Mouse (Mus musculus) heart, adult 2 months (tissue): ENCODE results near the gene Aida. TPM values are rescaled to one million over a fixed set of nuclear protein-coding genes. Genes with fewer than 3 reads are reported as not detected.
A peak's percentile ranks its signal among the peaks of the same experiment; 100 is the strongest.

Source experiments
- DNase-seq, 2 experiments: peaks; one replicate each; pipeline ENCODE4 v3.0.0; 2021
- H3K27ac ChIP-seq: fragments of 200-600 bp; 2 replicates; pipeline ENCODE4 v1.8.1; 2022
- H3K27me3 ChIP-seq: fragments of 200-500 bp; 2 replicates; pipeline ENCODE4 v1.6.1; 2012; ENCODE audit warnings: mild to moderate bottlenecking, low read length, inconsistent platforms, mixed read lengths; ENCODE audit not compliant: control insufficient read depth, insufficient read depth
- H3K36me3 ChIP-seq: fragments of 200-500 bp; 2 replicates; pipeline ENCODE4 v1.6.1; 2012; ENCODE audit warnings: low read length, inconsistent platforms; ENCODE audit not compliant: control insufficient read depth, insufficient read depth
- H3K4me1 ChIP-seq: fragments of 200-500 bp; 2 replicates; pipeline ENCODE4 v1.6.1; 2011; ENCODE audit warnings: low read length; ENCODE audit not compliant: control insufficient read depth, insufficient read depth
- H3K4me3 ChIP-seq: fragments of 200-600 bp; 2 replicates; pipeline ENCODE4 v1.8.1; 2022
- H3K79me2 ChIP-seq: fragments of 200-500 bp; replicated peaks from 2 replicates; pipeline ENCODE4 v1.6.1; 2012; ENCODE audit warnings: mild to moderate bottlenecking, inconsistent platforms, low read length, moderate library complexity, mixed read lengths; ENCODE audit not compliant: control insufficient read depth, insufficient read depth
- H3K9ac ChIP-seq: fragments of 200-500 bp; 2 replicates; pipeline ENCODE4 v1.6.1; 2012; ENCODE audit warnings: low read depth, mild to moderate bottlenecking, control low read depth, inconsistent platforms, low read length, mixed read lengths
- CTCF ChIP-seq: fragments of 200-600 bp; IDR thresholded peaks from 2 replicates; pipeline ENCODE4 v1.8.1; 2022; ENCODE audit warnings: antibody characterized with exemption, mild to moderate bottlenecking, moderate library complexity
- EP300 ChIP-seq: fragments of 200-500 bp; IDR thresholded peaks from 2 replicates; pipeline ENCODE4 v1.6.1; 2011; ENCODE audit warnings: low read depth, low read length, control low read depth; ENCODE audit not compliant: insufficient read depth
- POLR2A ChIP-seq: fragments of 200-500 bp; IDR thresholded peaks from 2 replicates; pipeline ENCODE4 v1.6.1; 2011; ENCODE audit warnings: mild to moderate bottlenecking, low read depth, low read length, control low read depth; ENCODE audit not compliant: insufficient read depth
- WGBS: fragments of 180-500 bp; shearing (Covaris S2); methylation state at CpG from one replicate; pipeline ENCODE4 v1.1.7; 2018; 5-methylcytosine and 5-hydroxymethylcytosine counted together
- intact Hi-C: fragments of 180-260 bp; cut with DNase I; formaldehyde crosslinking; loops from one replicate; pipeline ENCODE4 v1.15.1; 2025
- long read RNA-seq: library from polyadenylated mRNA; stranded (forward); transcript quantifications from one replicate; pipeline ENCODE4 v2.0.0, GENCODE M21; 2021
- polyA plus RNA-seq: library from polyadenylated mRNA; depleted of rRNA; stranded (reverse); fragments of >200 nt; gene quantifications from 2 replicates; pipeline ENCODE4 v1.2.3, GENCODE M21; 2012; rRNA removed
- total RNA-seq, 2 experiments: library from RNA; stranded (reverse); gene quantifications; 2 replicates each; pipeline ENCODE4 v1.2.3; 2021

Aida gene
- total RNA-seq (10 to 100 TPM; 27.6 to 28.5 TPM), polyA plus RNA-seq (16.9 and 40.8 TPM in 2 replicates)
- long read RNA-seq, full-length matches to known transcripts = 5 of 7 reads
- long read RNA-seq, partial matches to known transcripts = 1 of 7 reads
- long read RNA-seq, other reads (novel, unspliced or antisense) = 1 of 7 reads

DNA sequence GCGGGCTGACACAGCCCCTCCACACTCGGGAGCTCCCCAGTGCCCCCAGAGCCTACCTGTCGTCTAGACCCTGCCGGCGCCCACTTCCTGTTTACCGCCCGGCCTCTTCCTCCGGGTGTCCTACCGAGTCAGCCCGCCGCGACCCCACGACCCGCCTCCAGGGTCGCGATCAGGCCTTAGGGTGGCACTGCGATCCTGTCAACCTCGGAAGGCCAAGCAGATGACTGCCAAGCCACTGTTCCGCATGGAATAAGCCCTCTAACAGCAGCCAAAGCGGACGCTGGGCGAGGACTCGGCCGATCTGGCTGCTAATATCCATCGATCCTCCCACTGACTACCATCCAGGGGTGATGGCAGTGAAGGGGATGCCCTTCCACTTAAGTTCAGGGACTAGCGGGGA is at the start of gene Aida:
TSS of gene Aida (plus strand) at position 126 of the 400 bp plus-strand sequence.
- Histone ChIP-seq H3K27ac (peak within 1 kb of the TSS; percentile 75), H3K9ac (peak within 1 kb of the TSS; percentile 87), H3K27me3 (no peaks in the 10 kb centered on the region), H3K36me3 (no peaks in the 10 kb centered on the region; the same call in 1 of the 2 replicates), H3K4me1 (no peaks in the 10 kb centered on the region), H3K4me3 (peak within 1 kb of the TSS; percentile 56), H3K79me2 (peaks cover 4% of the 10 kb centered on the region; the same call in 1 of the 2 replicates)
- TF ChIP-seq CTCF (no peak), EP300 (no peak), POLR2A (no peak)
- no peak for DNase-seq
- intact Hi-C loops = no loop called here
- under 1% methylated on average over 26 of the region's 26 CpGs for WGBS

DNA sequence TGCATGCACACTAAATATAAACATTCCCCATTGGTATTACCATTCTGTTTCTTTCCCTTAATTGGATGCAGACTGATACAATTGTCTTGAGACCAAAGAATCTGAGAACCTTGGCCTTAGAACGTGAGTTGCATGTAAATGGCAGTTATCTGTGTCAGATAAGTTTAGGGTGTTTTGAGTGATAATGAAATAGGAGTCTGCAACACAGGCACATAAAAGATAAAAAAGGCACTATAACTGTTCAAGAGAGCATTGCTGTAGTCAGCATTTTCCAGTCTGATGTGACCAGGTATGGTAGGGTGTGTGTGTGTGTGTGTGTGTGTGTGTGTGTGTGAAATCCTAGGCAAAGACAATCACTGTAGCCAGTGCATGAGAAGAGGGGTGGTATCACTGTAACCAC is 48.2 kb upstream of the Aida start:
- no peak for DNase-seq
- no peaks in the 10 kb centered on the region for H3K36me3 ChIP-seq
- TF ChIP-seq EP300 = no peak
- TF ChIP-seq POLR2A = no peak
- TF ChIP-seq CTCF = no peak
- H3K27me3 ChIP-seq = no peaks in the 10 kb centered on the region
- H3K4me1 ChIP-seq = no peaks in the 10 kb centered on the region
- intact Hi-C loops = no loop called here
- H3K27ac ChIP-seq = no peak overlapping the region
- WGBS = 13% methylated on average over 1 of the region's 1 CpGs
- H3K79me2 ChIP-seq = no peaks in the 10 kb centered on the region
- no peak overlapping the region for H3K4me3 ChIP-seq
- no peak overlapping the region for H3K9ac ChIP-seq

DNA sequence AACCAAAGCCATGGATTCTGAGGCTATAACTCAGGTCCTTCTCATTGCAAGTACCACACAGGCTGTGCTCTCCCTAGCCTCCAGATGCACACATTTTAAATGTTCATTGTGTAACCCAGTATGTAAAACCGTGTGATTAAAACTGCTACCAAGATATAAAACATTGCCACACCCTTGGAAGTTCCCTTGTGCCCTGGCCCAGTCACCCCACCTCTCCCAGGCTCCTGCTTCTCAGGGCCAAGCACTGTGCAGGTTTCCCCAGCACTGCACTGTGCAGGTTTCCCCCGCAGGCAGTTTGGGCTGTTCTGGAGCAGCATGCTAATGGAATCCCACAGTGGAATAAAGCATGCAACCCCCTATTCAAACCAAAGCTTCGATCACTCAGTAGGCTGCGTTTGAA is 45.8 kb upstream of the Aida start:
- H3K79me2 ChIP-seq = no peaks in the 10 kb centered on the region
- no peak overlapping the region for H3K9ac ChIP-seq
- H3K27me3 ChIP-seq = no peaks in the 10 kb centered on the region
- no peak for DNase-seq
- WGBS = 65% methylated on average over 4 of the region's 4 CpGs
- intact Hi-C loops = no loop called here
- no peak overlapping the region for H3K4me3 ChIP-seq
- TF ChIP-seq CTCF (no peak), POLR2A (no peak), EP300 (no peak)
- no peak overlapping the region for H3K27ac ChIP-seq
- H3K4me1 ChIP-seq = no peaks in the 10 kb centered on the region
- H3K36me3 ChIP-seq = no peaks in the 10 kb centered on the region

DNA sequence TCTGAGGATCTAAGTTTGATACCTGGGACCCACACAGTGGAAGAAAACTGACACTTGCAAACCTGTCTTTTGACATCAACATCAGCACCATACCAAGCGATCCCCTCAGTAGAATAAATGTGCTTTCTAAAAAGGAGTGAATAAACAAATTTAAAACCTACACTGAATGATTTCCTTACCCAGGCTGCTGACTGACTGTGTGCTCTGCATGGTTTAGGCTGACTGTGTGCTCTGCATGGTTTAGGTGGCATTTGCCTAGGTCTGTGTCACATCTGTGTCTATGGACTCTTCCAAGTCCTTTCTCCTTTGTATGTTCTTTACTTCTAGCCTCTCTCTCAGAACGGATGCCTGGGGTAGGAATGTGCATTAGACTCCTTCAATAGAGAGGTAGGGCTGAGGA is 44.6 kb upstream of the Aida start:
- H3K36me3 ChIP-seq = no peaks in the 10 kb centered on the region
- DNase-seq = no peak
- no peak for TF ChIP-seq CTCF
- H3K27ac ChIP-seq = no peak overlapping the region
- H3K9ac ChIP-seq = no peak overlapping the region
- H3K4me1 ChIP-seq = no peaks in the 10 kb centered on the region
- 81% methylated on average over 2 of the region's 2 CpGs for WGBS
- H3K79me2 ChIP-seq = no peaks in the 10 kb centered on the region
- H3K4me3 ChIP-seq = no peak overlapping the region
- H3K27me3 ChIP-seq = no peaks in the 10 kb centered on the region
- intact Hi-C loops = no loop called here

DNA sequence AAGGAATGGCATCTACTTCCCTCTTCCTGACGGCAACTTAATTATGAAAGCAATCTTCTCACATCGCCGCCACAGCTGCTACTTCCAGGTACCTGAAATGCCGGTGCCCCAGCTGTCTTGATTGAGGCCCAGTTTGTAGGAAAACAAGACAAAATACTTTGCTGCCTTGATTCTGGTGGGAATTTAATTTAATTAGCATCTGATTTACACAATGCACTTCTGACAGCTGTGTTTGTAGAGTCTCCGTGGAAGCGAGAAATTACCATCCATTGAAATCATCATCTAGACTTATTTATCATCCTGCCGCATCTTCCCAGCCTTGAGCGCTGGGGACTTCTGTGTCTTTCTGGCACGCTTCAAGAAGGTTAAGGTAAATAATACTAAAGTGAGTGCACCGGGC is 43.8 kb upstream of the Aida start:
- no peaks in the 10 kb centered on the region for H3K27me3 ChIP-seq
- DNase-seq = no peak
- H3K4me1 ChIP-seq = no peaks in the 10 kb centered on the region
- H3K79me2 ChIP-seq = no peaks in the 10 kb centered on the region
- no peak overlapping the region for H3K9ac ChIP-seq
- no peak for TF ChIP-seq CTCF
- no peak for TF ChIP-seq EP300
- no peak for TF ChIP-seq POLR2A
- H3K27ac ChIP-seq = no peak overlapping the region
- WGBS = 78% methylated on average over 10 of the region's 10 CpGs
- no peaks in the 10 kb centered on the region for H3K36me3 ChIP-seq
- no peak overlapping the region for H3K4me3 ChIP-seq
- intact Hi-C loops = no loop called here

DNA sequence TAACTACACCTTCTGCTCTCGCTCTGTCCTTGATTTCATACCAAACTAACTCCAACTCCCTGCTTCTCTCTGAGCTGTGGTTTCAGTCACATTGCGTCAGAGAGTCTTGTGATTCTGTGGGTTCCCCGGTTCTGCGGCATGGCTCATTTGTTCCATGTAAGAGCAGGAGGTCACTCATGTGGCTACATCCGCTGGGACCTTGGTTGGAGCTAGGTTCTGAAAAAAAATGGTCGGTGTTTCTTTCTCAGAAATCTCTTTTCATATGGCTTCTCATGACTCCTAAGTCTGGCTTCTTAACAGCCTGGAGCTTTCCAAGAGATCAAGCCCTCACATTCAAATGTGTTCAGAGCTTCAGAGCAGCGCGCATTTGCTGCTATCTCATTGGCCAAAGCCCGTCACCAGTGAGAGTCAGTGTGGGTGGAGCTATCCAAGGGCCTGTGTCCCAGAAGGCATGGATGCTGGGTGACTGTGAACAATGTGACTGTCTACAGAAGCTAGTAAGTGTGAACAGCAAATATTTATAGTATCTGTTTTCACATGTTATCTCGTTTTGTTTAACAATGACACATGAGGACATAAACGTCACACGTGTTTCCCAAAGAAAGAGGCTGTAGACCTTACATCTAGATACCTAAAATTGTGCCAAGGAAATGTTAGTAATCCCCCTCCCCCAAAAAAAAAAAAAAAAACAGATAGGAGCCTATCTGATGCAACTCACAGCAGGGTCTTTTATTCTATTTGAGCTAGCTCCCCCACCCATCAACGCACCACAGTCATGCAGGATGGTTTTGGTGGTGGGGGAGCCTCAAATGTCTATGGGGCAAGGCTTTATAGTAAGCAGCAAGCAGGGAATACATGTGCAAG is 32.0 kb upstream of the Aida start:
- Histone ChIP-seq H3K27me3 (no peaks in the 10 kb centered on the region), H3K9ac (no peak overlapping the region), H3K36me3 (no peaks in the 10 kb centered on the region), H3K4me3 (no peak overlapping the region), H3K79me2 (no peaks in the 10 kb centered on the region), H3K27ac (no peak overlapping the region), H3K4me1 (peaks cover 2% of the 10 kb centered on the region)
- WGBS = 47% methylated on average over 13 of the region's 13 CpGs
- DNase-seq = peak in 1 of 2 experiments; percentile 34
- TF ChIP-seq POLR2A (no peak), EP300 (no peak), CTCF (no peak)
- intact Hi-C loops = no loop called here
